Mouse (Mus musculus): ENCODE measurements around the gene Arhgef39.

DNA sequence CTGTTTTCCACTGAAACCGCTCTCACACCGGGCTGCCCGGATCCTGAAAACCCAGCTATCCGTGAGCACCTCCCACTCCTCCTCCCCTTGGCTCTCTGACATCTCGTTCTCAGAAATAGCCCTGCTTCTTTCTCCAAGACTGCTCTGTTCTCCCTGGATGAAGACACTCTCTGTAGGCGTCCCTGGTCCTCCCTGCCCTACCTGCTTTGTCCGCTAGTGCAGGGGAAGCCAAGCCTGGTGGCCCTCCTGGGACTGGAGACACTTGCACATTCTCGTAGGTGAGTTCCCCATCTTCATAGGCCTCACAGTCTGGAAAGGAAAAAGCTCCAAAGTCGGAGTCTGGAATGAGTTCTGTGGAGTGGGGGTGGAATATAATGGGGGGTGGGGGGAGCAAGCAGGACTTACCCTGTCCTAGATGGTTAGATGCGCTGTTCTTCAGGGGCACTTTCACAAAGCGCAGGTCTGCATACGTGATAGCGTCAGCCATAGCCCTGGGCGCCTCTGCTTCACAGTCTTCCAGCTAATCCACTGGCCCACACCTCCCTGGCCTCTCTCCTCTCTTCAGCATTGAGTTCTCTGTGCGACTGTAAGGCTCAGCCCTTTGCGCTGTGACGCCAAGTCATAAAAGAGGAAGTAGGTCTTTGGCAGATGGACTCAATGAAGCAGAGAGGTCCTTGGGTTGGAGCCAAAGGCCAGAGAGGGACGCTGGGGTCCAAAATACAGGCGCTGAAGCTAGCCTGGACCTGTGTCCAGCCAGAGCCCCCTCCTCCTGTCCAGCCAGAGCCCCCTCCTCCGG is 45.3 kb downstream of the Arhgef39 start, which contains the start of gene Cd72:
- no peak for TF ChIP-seq CTCF (conservative IDR thresholded peaks at IDR 0.05; ENCODE audit: low read length)
- TF ChIP-seq NANOG (IDR thresholded peaks at IDR 0.05; ENCODE audit: borderline replicate concordance, low read length), result no peak
- no peak for TF ChIP-seq POU5F1 (IDR thresholded peaks at IDR 0.05; ENCODE audit: borderline replicate concordance, low read length)
